Mouse (Mus musculus) CD4-positive, CD25-positive, alpha-beta regulatory T cell, adult 2 months (primary cell): Measurements from ENCODE around the gene Hint3.

Experiments used
- DNase-seq: peaks from one replicate; pipeline ENCODE4 v3.0.0-alpha.2; 2012; ENCODE audit warnings: low read depth, low spot score

Hint3 gene

GRCm38 (mm10) chr10:30600094-30600534 lies 29.3 kb downstream of the Hint3 start:
- no peak for DNase-seq

GRCm38 (mm10) chr10:30587037-30587436 lies 42.4 kb downstream of the Hint3 start:
- DNase-seq, result peak; percentile 23

- DNase-seq, result no peak
Measured at GRCm38 (mm10) chr10:30585691-30586090, 43.7 kb downstream of the Hint3 start.

- DNase-seq, result no peak
Measured at GRCm38 (mm10) chr10:30577670-30578280, 51.7 kb downstream of the Hint3 start.

- DNase-seq, result no peak
Measured at GRCm38 (mm10) chr10:30566364-30566763, 63.1 kb downstream of the Hint3 start.

- DNase-seq, result no peak
Measured at GRCm38 (mm10) chr10:30564651-30565050, 64.8 kb downstream of the Hint3 start.
